In genomic region chr2:168248856-168249245, GRCm38 (mm10) we compare ENCODE assay signal across 10 mouse cellular contexts. TPM values are rescaled to one million over a fixed set of nuclear protein-coding genes. Genes with fewer than 3 reads are reported as not detected.
DNase-seq lines count a peak whose midpoint lies in the region; ATAC-seq and TF ChIP-seq lines count a peak whose summit lies in the region.
"Had no signal": no experiment of that assay in that cellular context is flagged by ENCODE, and none has a peak within 500 bp of the region (broad histone marks: within the 10 kb centered on the region; RNA-seq: fewer than 3 reads in every experiment).

No protein-coding gene starts in this region.

- 38% methylated on average over 2 of the region's 2 CpGs for WGBS in kidney, embryonic 15.5 days
- WGBS in midbrain, embryonic 14.5 days = 17% methylated on average over 2 of the region's 2 CpGs

- H3K4me2 ChIP-seq in kidney, embryonic 15.5 days = no peak overlapping the region
- no peak overlapping the region for H3K4me2 ChIP-seq in midbrain, embryonic 14.5 days (ENCODE audit: low read length)
- H3K4me2 ChIP-seq: embryonic facial prominence, embryonic 15.5 days; lung, embryonic 15.5 days had no signal

- 0 out of 2 replicates have a peak, but pooled peaks cover 4% of the 10 kb centered on the region for H3K4me1 ChIP-seq in kidney, embryonic 15.5 days
- peaks cover under 1% of the 10 kb centered on the region for H3K4me1 ChIP-seq in ES-Bruce4 (ENCODE audit: control insufficient read depth, insufficient read depth, low read length)
- H3K4me1 ChIP-seq in cortical plate, adult 2 months (ENCODE audit: control insufficient read depth, insufficient read depth, low read length) = no peaks in the 10 kb centered on the region
- H3K4me1 ChIP-seq in midbrain, embryonic 14.5 days (ENCODE audit: control insufficient read depth, insufficient read depth, low read length) = no peaks in the 10 kb centered on the region
- H3K4me1 ChIP-seq: embryonic facial prominence, embryonic 15.5 days; lung, embryonic 15.5 days had no signal

- no peak overlapping the region for H3K4me3 ChIP-seq in kidney, embryonic 15.5 days (replicated peaks)
- no peak overlapping the region for H3K4me3 ChIP-seq in ES-Bruce4 (ENCODE audit: low read depth, low read length)
- no peak overlapping the region for H3K4me3 ChIP-seq in cortical plate, adult 2 months (ENCODE audit: insufficient read depth, low read length)
- H3K4me3 ChIP-seq in midbrain, embryonic 14.5 days (replicated peaks; ENCODE audit: low read depth, low read length) = no peak overlapping the region
- H3K4me3 ChIP-seq: embryonic facial prominence, embryonic 15.5 days; lung, embryonic 15.5 days had no signal

- peak; percentile 55 to 60 for DNase-seq in kidney, postnatal 4 days
- peak; percentile 61 for DNase-seq in midbrain, embryonic 14.5 days
- DNase-seq in urinary bladder, postnatal 36 days (ENCODE audit: low spot score in 2 of 2) = no peak
- no peak for DNase-seq in gastrocnemius, adult 8-10 months (ENCODE audit: low spot score in 2 of 2)

- ATAC-seq in kidney, embryonic 15.5 days (replicated peaks; ENCODE audit: low FRiP score) = no peak
- no peak for ATAC-seq in midbrain, embryonic 14.5 days (ENCODE audit: low FRiP score, low TSS enrichment)
- ATAC-seq in erythroid progenitor cell, adult 5-6 weeks (replicated peaks; ENCODE audit: low FRiP score, poor library complexity, severe bottlenecking) = no peak

- H3K9ac ChIP-seq in kidney, embryonic 15.5 days = no peak overlapping the region
- no peak overlapping the region for H3K9ac ChIP-seq in ES-Bruce4 (ENCODE audit: low read depth, poor library complexity, severe bottlenecking)
- no peak overlapping the region for H3K9ac ChIP-seq in midbrain, embryonic 14.5 days (replicated peaks; ENCODE audit: low read length)
- H3K9ac ChIP-seq: embryonic facial prominence, embryonic 15.5 days; lung, embryonic 15.5 days had no signal

- H3K27me3 ChIP-seq in kidney, embryonic 15.5 days = peaks cover 13% of the 10 kb centered on the region; the same call in 1 of the 2 replicates
- H3K27me3 ChIP-seq in ES-Bruce4 (ENCODE audit: control insufficient read depth, insufficient read depth, low read length, poor library complexity, severe bottlenecking) = no peaks in the 10 kb centered on the region
- H3K27me3 ChIP-seq in midbrain, embryonic 14.5 days (ENCODE audit: control insufficient read depth, insufficient read depth, low read length) = no peaks in the 10 kb centered on the region
- H3K27me3 ChIP-seq: embryonic facial prominence, embryonic 15.5 days had no signal

- no peak for TF ChIP-seq EP300 in ES-Bruce4 (IDR thresholded peaks at IDR 0.05; ENCODE audit: insufficient read depth, low read depth, low read length)

- no peak overlapping the region for H3K27ac ChIP-seq in kidney, embryonic 15.5 days
- H3K27ac ChIP-seq in ES-Bruce4 (ENCODE audit: insufficient read depth, low read length) = no peak overlapping the region
- no peak overlapping the region for H3K27ac ChIP-seq in cortical plate, adult 2 months (ENCODE audit: insufficient read depth, low read length)
- H3K27ac ChIP-seq in midbrain, embryonic 14.5 days (replicated peaks; ENCODE audit: low read depth, low read length) = no peak overlapping the region
- H3K27ac ChIP-seq: embryonic facial prominence, embryonic 15.5 days; lung, embryonic 15.5 days had no signal

- no peaks in the 10 kb centered on the region for H3K9me3 ChIP-seq in kidney, embryonic 15.5 days (replicated peaks)
- H3K9me3 ChIP-seq in ES-Bruce4 (replicated peaks; ENCODE audit: control insufficient read depth, insufficient read depth, low read length, poor library complexity, severe bottlenecking) = no peaks in the 10 kb centered on the region
- no peaks in the 10 kb centered on the region for H3K9me3 ChIP-seq in midbrain, embryonic 14.5 days (ENCODE audit: control insufficient read depth, low read length)
- H3K9me3 ChIP-seq: embryonic facial prominence, embryonic 15.5 days; lung, embryonic 15.5 days had no signal

- peak; percentile 59 for TF ChIP-seq CTCF in ES-Bruce4 (IDR thresholded peaks at IDR 0.05; ENCODE audit: low read depth, low read length)
- TF ChIP-seq CTCF in cortical plate, adult 2 months (IDR thresholded peaks at IDR 0.05; ENCODE audit: extremely low read depth, insufficient read depth, low read length) = 0 out of 2 replicates have a peak, but pooled peaks have one; percentile 18

- H3K36me3 ChIP-seq in kidney, embryonic 15.5 days = no peaks in the 10 kb centered on the region
- H3K36me3 ChIP-seq in ES-Bruce4 (ENCODE audit: control insufficient read depth, insufficient read depth, low read length, poor library complexity, severe bottlenecking) = no peaks in the 10 kb centered on the region
- no peaks in the 10 kb centered on the region for H3K36me3 ChIP-seq in midbrain, embryonic 14.5 days (ENCODE audit: control insufficient read depth, insufficient read depth, low read length)
- H3K36me3 ChIP-seq: embryonic facial prominence, embryonic 15.5 days; lung, embryonic 15.5 days had no signal

- no peak for TF ChIP-seq POLR2A in ES-Bruce4 (IDR thresholded peaks at IDR 0.05; ENCODE audit: insufficient read depth, low read length)
- no peak for TF ChIP-seq POLR2A in cortical plate, adult 2 months (IDR thresholded peaks at IDR 0.05; ENCODE audit: extremely low read depth, insufficient read depth, low read length)

RNA-seq across cellular contexts. Expression of gene Mocs3, which starts 18.4 kb away (rescaled TPM):
- polyA plus RNA-seq in kidney, embryonic 15.5 days (2015; fragmentation: Nextera tagmentation; extraction: Ambion mirVana) = 6.3 and 6.9 TPM in 2 replicates
- polyA plus RNA-seq in ES-Bruce4 (2011; ENCODE audit: insufficient read depth, insufficient read length, low read depth, missing spikeins) = 3.2 and 3.4 TPM in 2 replicates
- polyA plus RNA-seq in cortical plate, adult 2 months (2012; rRNA removed) = 13.9 and 14.6 TPM in 2 replicates
- polyA plus RNA-seq in midbrain, embryonic 14.5 days (2014; fragmentation: Nextera tagmentation; extraction: Ambion mirVana) = 10.3 and 10.8 TPM in 2 replicates
- total RNA-seq in erythroid progenitor cell, adult 5-6 weeks (2015; ENCODE audit: low replicate concordance) = 0.72 and 1.7 TPM in 2 replicates
- total RNA-seq in erythroid progenitor cell, adult 5-6 weeks (2017; ENCODE audit: low replicate concordance) = 1.2 and 1.3 TPM in 2 replicates
- total RNA-seq in gastrocnemius, adult 8-10 months (2022) = 1 to 10 TPM; 4.4 to 5.9 (median 5.6) TPM

RNA-seq across cellular contexts. Expression of gene Dpm1, which starts 18.5 kb away (rescaled TPM):
- polyA plus RNA-seq in kidney, embryonic 15.5 days (2015; fragmentation: Nextera tagmentation; extraction: Ambion mirVana) = 85.6 and 107 TPM in 2 replicates
- 54.7 and 64.7 TPM in 2 replicates for polyA plus RNA-seq in ES-Bruce4 (2011; ENCODE audit: insufficient read depth, insufficient read length, low read depth, missing spikeins)
- 22.2 and 22.4 TPM in 2 replicates for polyA plus RNA-seq in cortical plate, adult 2 months (2012; rRNA removed)
- polyA plus RNA-seq in midbrain, embryonic 14.5 days (2014; fragmentation: Nextera tagmentation; extraction: Ambion mirVana) = 61.1 and 75.4 TPM in 2 replicates
- total RNA-seq in erythroid progenitor cell, adult 5-6 weeks (2015; ENCODE audit: low replicate concordance) = 44.0 TPM in 2 replicates
- 5.4 and 18.9 TPM in 2 replicates for total RNA-seq in erythroid progenitor cell, adult 5-6 weeks (2017; ENCODE audit: low replicate concordance)
- 10 to 100 TPM; 49.6 to 72.9 (median 64.6) TPM for total RNA-seq in gastrocnemius, adult 8-10 months (2022)

RNA-seq across cellular contexts. Expression of gene Gm20716, which starts 18.7 kb away (rescaled TPM):
- 19.3 and 19.5 TPM in 2 replicates for polyA plus RNA-seq in kidney, embryonic 15.5 days (2015; fragmentation: Nextera tagmentation; extraction: Ambion mirVana)
- 58.3 and 67.8 TPM in 2 replicates for polyA plus RNA-seq in ES-Bruce4 (2011; ENCODE audit: insufficient read depth, insufficient read length, low read depth, missing spikeins)
- 32.5 and 36.9 TPM in 2 replicates for polyA plus RNA-seq in cortical plate, adult 2 months (2012; rRNA removed)
- 35.8 and 35.9 TPM in 2 replicates for polyA plus RNA-seq in midbrain, embryonic 14.5 days (2014; fragmentation: Nextera tagmentation; extraction: Ambion mirVana)
- 9.7 and 14.3 TPM in 2 replicates for total RNA-seq in erythroid progenitor cell, adult 5-6 weeks (2015; ENCODE audit: low replicate concordance)
- total RNA-seq in erythroid progenitor cell, adult 5-6 weeks (2017; ENCODE audit: low replicate concordance) = 23.0 and 28.4 TPM in 2 replicates
- 10 to 100 TPM; 10.1 to 16.6 (median 14.1) TPM for total RNA-seq in gastrocnemius, adult 8-10 months (2022)

RNA-seq across cellular contexts. Expression of gene Kcng1, which starts 32.7 kb away (rescaled TPM):
- 0.99 and 3.1 TPM in 2 replicates for polyA plus RNA-seq in kidney, embryonic 15.5 days (2015; fragmentation: Nextera tagmentation; extraction: Ambion mirVana)
- polyA plus RNA-seq in ES-Bruce4 (2011; ENCODE audit: insufficient read depth, insufficient read length, low read depth, missing spikeins) = 0.70 and 0.78 TPM in 2 replicates
- 5.9 and 7.2 TPM in 2 replicates for polyA plus RNA-seq in cortical plate, adult 2 months (2012; rRNA removed)
- 2.0 and 3.0 TPM in 2 replicates for polyA plus RNA-seq in midbrain, embryonic 14.5 days (2014; fragmentation: Nextera tagmentation; extraction: Ambion mirVana)
- not detected in 2 replicates for total RNA-seq in erythroid progenitor cell, adult 5-6 weeks (2015; ENCODE audit: low replicate concordance)
- total RNA-seq in erythroid progenitor cell, adult 5-6 weeks (2017; ENCODE audit: low replicate concordance) = not detected in 2 replicates
- total RNA-seq in gastrocnemius, adult 8-10 months (2022) = under 1 TPM in 1 of 4 experiments, not detected in 3; 0.31 TPM

RNA-seq across cellular contexts. Expression of gene Adnp, which starts 41.9 kb away (rescaled TPM):
- 1.5 and 4.1 TPM in 2 replicates for polyA plus RNA-seq in kidney, embryonic 15.5 days (2015; fragmentation: Nextera tagmentation; extraction: Ambion mirVana)
- polyA plus RNA-seq in ES-Bruce4 (2011; ENCODE audit: insufficient read depth, insufficient read length, low read depth, missing spikeins) = 72.7 and 87.5 TPM in 2 replicates
- polyA plus RNA-seq in cortical plate, adult 2 months (2012; rRNA removed) = 33.0 and 34.5 TPM in 2 replicates
- polyA plus RNA-seq in midbrain, embryonic 14.5 days (2014; fragmentation: Nextera tagmentation; extraction: Ambion mirVana) = 4.5 and 5.8 TPM in 2 replicates
- total RNA-seq in erythroid progenitor cell, adult 5-6 weeks (2015; ENCODE audit: low replicate concordance) = 18.0 and 38.1 TPM in 2 replicates
- total RNA-seq in erythroid progenitor cell, adult 5-6 weeks (2017; ENCODE audit: low replicate concordance) = 0.53 and 17.5 TPM in 2 replicates
- 10 to 100 TPM in 3 of 4 experiments, 1 to 10 TPM in 1; 7.4 to 16.6 (median 13.8) TPM for total RNA-seq in gastrocnemius, adult 8-10 months (2022)

Comparison
In these comparisons a context has a peak if more than half of its experiments do, and no peak if none do; other contexts are left out.
1. DNase-seq: peak in kidney, postnatal 4 days (2 of 2) and midbrain, embryonic 14.5 days (single experiment); none in urinary bladder, postnatal 36 days (0 of 2) and gastrocnemius, adult 8-10 months (0 of 2).